Comparison of ENCODE assay signal across 8 mouse cellular contexts in the genomic region with DNA sequence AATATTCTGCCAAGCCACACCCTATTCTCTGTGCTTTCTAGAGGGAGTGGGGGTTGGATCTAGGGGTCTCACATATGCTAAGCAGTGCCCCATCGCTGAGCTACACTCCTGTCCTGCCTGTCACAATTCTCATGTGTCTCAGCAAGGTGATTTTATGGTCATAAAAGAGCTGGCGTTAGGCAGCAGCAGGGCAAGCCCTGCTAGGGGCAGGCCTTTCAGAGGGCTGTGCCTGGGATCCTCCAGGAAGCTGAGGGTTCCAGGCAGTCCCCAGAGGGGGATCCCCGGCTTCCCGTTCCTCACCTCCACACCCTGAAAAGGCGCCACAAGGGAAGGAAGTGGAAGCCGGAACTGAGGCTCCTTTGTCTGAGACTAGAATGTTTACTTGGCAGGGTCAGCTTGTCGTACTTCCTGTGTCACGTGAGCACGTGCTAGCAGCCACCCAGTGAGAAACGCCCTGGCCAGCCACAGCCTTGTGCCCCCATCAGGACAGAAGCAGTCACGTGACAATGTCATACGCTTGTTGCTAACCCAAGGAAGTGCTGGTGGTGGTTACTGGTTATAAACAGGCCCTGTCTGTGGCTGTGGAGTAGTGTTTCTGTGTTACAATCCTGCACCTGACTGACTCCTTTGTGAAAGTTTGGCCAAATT.
A peak's percentile ranks its signal among the peaks of the same experiment; 100 is the strongest.
DNase-seq lines count a peak whose midpoint lies in the region; ATAC-seq and TF ChIP-seq lines count a peak whose summit lies in the region.

No protein-coding gene starts in this region.

- no peak overlapping the region for H3K4me3 ChIP-seq in MEL (ENCODE audit: control insufficient read depth in 1 of 2, insufficient read depth in 1 of 2, low read depth in 2 of 2, low read length in 2 of 2)
- H3K4me3 ChIP-seq in lung, postnatal 0 days (ENCODE audit: low read depth, low read length), result no peak overlapping the region

- no peak overlapping the region for H3K27ac ChIP-seq in MEL (ENCODE audit: control insufficient read depth, low read depth, low read length)
- H3K27ac ChIP-seq in lung, postnatal 0 days (ENCODE audit: low read length), result no peak overlapping the region

- 0 out of 4 replicates have a peak, but pooled peaks cover 0 to 3% of the 10 kb centered on the region in 2 experiments for H3K4me1 ChIP-seq in MEL (ENCODE audit: control insufficient read depth in 1 of 2, insufficient read depth in 2 of 2, low read length in 2 of 2)
- H3K4me1 ChIP-seq in lung, postnatal 0 days (ENCODE audit: insufficient read depth, low read depth, low read length), result no peaks in the 10 kb centered on the region

- no peak for TF ChIP-seq POLR2A in MEL (IDR thresholded peaks at IDR 0.05; ENCODE audit: control insufficient read depth in 1 of 2, insufficient read depth in 1 of 2, low read depth in 1 of 2, low read length in 2 of 2, poor library complexity in 1 of 2)

- H3K9ac ChIP-seq in MEL (ENCODE audit: control insufficient read depth, low read depth, low read length, poor library complexity, severe bottlenecking), result no peak overlapping the region
- no peak overlapping the region for H3K9ac ChIP-seq in lung, postnatal 0 days (replicated peaks; ENCODE audit: low read depth)

- no peaks in the 10 kb centered on the region for H3K9me3 ChIP-seq in MEL (replicated peaks; ENCODE audit: insufficient read depth, low read length)
- no peaks in the 10 kb centered on the region for H3K9me3 ChIP-seq in lung, postnatal 0 days (ENCODE audit: low read length)

- no peak for TF ChIP-seq CTCF in MEL (IDR thresholded peaks at IDR 0.05 in 2 of 3, conservative IDR thresholded peaks at IDR 0.05 in 1 of 3; ENCODE audit: control insufficient read depth in 1 of 3, insufficient read depth in 1 of 3, low read depth in 2 of 3, low read length in 3 of 3, poor library complexity in 1 of 3, severe bottlenecking in 1 of 3)
- TF ChIP-seq CTCF in lung, postnatal 0 days (IDR thresholded peaks at IDR 0.05), result peak; percentile 11

- no peaks in the 10 kb centered on the region for H3K27me3 ChIP-seq in MEL (ENCODE audit: control insufficient read depth in 1 of 2, insufficient read depth in 2 of 2, low read length in 2 of 2)
- H3K27me3 ChIP-seq in lung, postnatal 0 days (replicated peaks; ENCODE audit: insufficient read depth, low read length), result peaks cover 2% of the 10 kb centered on the region; the same call in 1 of the 2 replicates

- TF ChIP-seq RAD21 in MEL (IDR thresholded peaks at IDR 0.05; ENCODE audit: low read depth, low read length), result no peak

- H3K4me2 ChIP-seq in lung, postnatal 0 days (replicated peaks; ENCODE audit: low read depth, low read length), result peak overlapping the region; percentile 8

- WGBS in lung, postnatal 0 days, result 14% methylated on average over 12 of the region's 12 CpGs

- ATAC-seq in lung, postnatal 0 days, result peak; percentile 96

- peak; percentile 49 for DNase-seq in MEL (ENCODE audit: low read depth, low spot score)
- DNase-seq in embryo, embryonic 10 days (ENCODE audit: low spot score), result peak; percentile 80
- DNase-seq in heart, adult 9 months (ENCODE audit: low spot score in 2 of 2), result peak; percentile 85 to 94
- DNase-seq in kidney, adult 8-10 months, result peak; percentile 71 to 84
- DNase-seq in lung, postnatal 0 days (ENCODE audit: low spot score), result peak; percentile 92
- peak; percentile 82 for DNase-seq in retina, embryonic 14.5 days (ENCODE audit: low spot score)
- no peak for DNase-seq in frontal cortex, postnatal 14 days (ENCODE audit: low spot score in 2 of 2)
- DNase-seq in right cerebral cortex, postnatal 10 days (ENCODE audit: low spot score in 2 of 2), result no peak

- no peak for TF ChIP-seq EP300 in MEL (IDR thresholded peaks at IDR 0.05; ENCODE audit: low read depth in 1 of 2, low read length in 2 of 2)
- peak; percentile 99 for TF ChIP-seq EP300 in lung, postnatal 0 days (IDR thresholded peaks at IDR 0.05)

- H3K36me3 ChIP-seq in MEL (ENCODE audit: control insufficient read depth in 1 of 2, insufficient read depth in 2 of 2, low read length in 2 of 2), result no peaks in the 10 kb centered on the region; a peak in 1 of 4 replicates
- H3K36me3 ChIP-seq in lung, postnatal 0 days (ENCODE audit: insufficient read depth, low read length), result no peaks in the 10 kb centered on the region

- no peaks in the 10 kb centered on the region for H3K79me2 ChIP-seq in MEL (ENCODE audit: control insufficient read depth, insufficient read depth, low read length, poor library complexity)

TF ChIP-seq in MEL, 35 proteins besides CTCF, POLR2A, EP300 and RAD21:
- TF ChIP-seq MYB (IDR thresholded peaks at IDR 0.05; ENCODE audit: low read depth, low read length) (no peak), E2F4 (IDR thresholded peaks at IDR 0.05; ENCODE audit: borderline replicate concordance, low read depth, low read length) (no peak), TAL1 (IDR thresholded peaks at IDR 0.05; ENCODE audit: low read length) (no peak), MAX (IDR thresholded peaks at IDR 0.05; ENCODE audit: low read length) (peak; percentile 79), NELFE (IDR thresholded peaks at IDR 0.05; ENCODE audit: low read depth, low read length) (no peak), BHLHE40 (IDR thresholded peaks at IDR 0.05; ENCODE audit: borderline replicate concordance, low read depth, low read length) (peak; percentile 69; the same call in 1 of the 2 replicates), USF1 (IDR thresholded peaks at IDR 0.05; ENCODE audit: low read depth, low read length) (peak; percentile 85), USF2 (IDR thresholded peaks at IDR 0.05; ENCODE audit: borderline replicate concordance in 1 of 2, insufficient read depth in 1 of 2, low read depth in 1 of 2, low read length in 2 of 2) (0 out of 4 replicates have a peak, but pooled peaks of 1 of the 2 experiments have one; percentile 33), MYC (IDR thresholded peaks at IDR 0.05; ENCODE audit: low read depth, low read length) (no peak), POLR2AphosphoS5 (IDR thresholded peaks at IDR 0.05; ENCODE audit: borderline replicate concordance, low read depth, low read length) (no peak)
TF ChIP-seq in MEL: peak in this region for 4.

Comparison
In these comparisons a context has a peak if more than half of its experiments do, and no peak if none do; other contexts are left out.
1. DNase-seq: peak in MEL (single experiment), embryo, embryonic 10 days (single experiment), heart, adult 9 months (2 of 2), kidney, adult 8-10 months (2 of 2), lung, postnatal 0 days (single experiment) and retina, embryonic 14.5 days (single experiment); none in frontal cortex, postnatal 14 days (0 of 2) and right cerebral cortex, postnatal 10 days (0 of 2).